Mouse (Mus musculus): ENCODE measurements around the gene 6430571L13Rik.

DNA sequence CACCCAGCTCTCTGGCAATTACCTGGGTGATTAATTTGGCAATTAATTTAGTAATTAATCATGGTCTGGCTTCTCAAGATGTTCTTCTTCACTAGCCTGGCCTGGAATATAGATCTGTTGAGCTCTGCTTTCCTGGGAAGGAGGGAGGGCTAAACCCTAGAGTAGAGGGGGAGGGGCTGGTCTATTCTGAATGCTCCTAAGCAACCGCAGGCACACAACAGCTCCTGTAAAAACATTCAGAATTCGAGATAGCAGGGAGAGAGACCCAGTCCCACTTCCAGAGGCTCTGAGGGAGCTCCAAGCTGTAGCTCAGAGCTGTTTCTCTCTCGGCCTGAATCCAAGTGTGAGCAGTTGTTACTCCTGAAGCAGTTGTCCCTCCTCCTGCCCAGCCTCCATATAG lies 20.6 kb downstream of the 6430571L13Rik start:
- TF ChIP-seq CTCF (IDR thresholded peaks at IDR 0.05; ENCODE audit: borderline replicate concordance, control insufficient read depth, extremely low read depth, insufficient read depth, low read length, poor library complexity) (no peak), POLR2A (IDR thresholded peaks at IDR 0.05; ENCODE audit: control insufficient read depth, extremely low read depth, insufficient read depth, low read length, poor library complexity) (no peak)
